Mouse (Mus musculus): ENCODE data around the gene Prtg. TPM values are rescaled to one million over a fixed set of nuclear protein-coding genes. Genes with fewer than 3 reads are reported as not detected.
A peak's percentile ranks its signal among the peaks of the same experiment; 100 is the strongest.

The Prtg gene
- total RNA-seq, 2 experiments from 2014 or later: 0.07 TPM; not detected in 1

GRCm38 (mm10) chr9:72902057-72902456 is 95.4 kb downstream of the Prtg start:
- DNase-seq (ENCODE audit: low spot score in 2 of 2): peak in 1 of 2 experiments; percentile 7

- DNase-seq (ENCODE audit: low spot score in 2 of 2): peak in 1 of 2 experiments; percentile 14
These were observed 95.9 kb downstream of the Prtg start for GRCm38 (mm10) chr9:72902611-72903010.

GRCm38 (mm10) chr9:72906693-72907103 is 100.0 kb downstream of the Prtg start:
- DNase-seq (ENCODE audit: low spot score in 2 of 2): no peak

DNA sequence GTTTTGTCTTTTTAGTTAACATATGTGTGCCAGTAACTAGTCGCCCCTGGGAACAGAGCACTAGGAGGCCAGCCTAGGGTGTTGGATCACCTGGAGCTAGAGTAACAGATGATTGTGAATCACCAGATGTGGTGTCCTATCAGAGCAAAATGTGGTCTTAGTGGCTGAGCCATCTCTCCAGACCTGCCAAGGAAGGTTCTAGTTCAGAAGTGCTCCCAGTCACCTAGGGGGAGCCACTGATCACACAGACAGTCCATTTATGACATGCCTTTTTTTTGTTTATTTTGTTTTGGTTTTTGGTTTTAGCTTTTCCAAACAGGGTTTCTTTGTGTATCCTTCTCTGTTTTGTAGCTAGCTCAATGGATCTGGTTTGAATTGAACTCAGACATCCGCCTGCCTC is 104.7 kb downstream of the Prtg start:
- DNase-seq (ENCODE audit: low spot score in 2 of 2): no peak

- DNase-seq (ENCODE audit: low spot score in 2 of 2): no peak
These were observed 106.9 kb downstream of the Prtg start for GRCm38 (mm10) chr9:72913551-72913950.

DNA sequence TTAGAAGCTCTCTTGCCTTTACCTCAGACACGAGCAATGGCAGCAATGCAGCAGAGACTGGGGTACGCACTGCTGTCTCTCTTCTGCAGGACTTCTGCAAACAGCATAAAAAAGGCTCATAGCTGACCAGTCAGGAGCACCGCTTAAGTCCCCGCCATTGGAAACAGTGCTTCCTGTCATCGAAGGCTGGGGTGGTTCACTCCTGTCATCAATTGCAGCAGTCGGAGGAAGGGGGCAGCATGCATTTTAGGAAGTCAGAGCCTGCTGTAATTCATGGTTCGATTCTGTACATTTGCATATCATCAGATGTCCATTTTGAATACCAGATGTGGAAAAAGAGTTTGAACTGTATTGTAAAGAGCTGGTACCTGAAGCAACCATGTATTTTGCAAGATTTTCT is 109.1 kb downstream of the Prtg start:
- DNase-seq (ENCODE audit: low spot score in 2 of 2): no peak

GRCm38 (mm10) chr9:72923068-72923467 is 116.4 kb downstream of the Prtg start:
- no peak for DNase-seq (ENCODE audit: low spot score in 2 of 2)

- DNase-seq (ENCODE audit: low spot score in 2 of 2): peak; percentile 44 to 49
These were observed 118.6 kb downstream of the Prtg start, which contains the start of gene Pygo1 for GRCm38 (mm10) chr9:72925021-72925934. Gene Pygo1, plus strand, starts transcription at chr9:72925645.

- DNase-seq (ENCODE audit: low spot score in 2 of 2): no peak
These were observed 119.2 kb downstream of the Prtg start for GRCm38 (mm10) chr9:72925935-72926258.

- no peak for DNase-seq (ENCODE audit: low spot score in 2 of 2)
These were observed 124.6 kb downstream of the Prtg start for GRCm38 (mm10) chr9:72931166-72931790.

- no peak for DNase-seq (ENCODE audit: low spot score in 2 of 2)
These were observed 128.6 kb downstream of the Prtg start for GRCm38 (mm10) chr9:72935309-72935708.

DNA sequence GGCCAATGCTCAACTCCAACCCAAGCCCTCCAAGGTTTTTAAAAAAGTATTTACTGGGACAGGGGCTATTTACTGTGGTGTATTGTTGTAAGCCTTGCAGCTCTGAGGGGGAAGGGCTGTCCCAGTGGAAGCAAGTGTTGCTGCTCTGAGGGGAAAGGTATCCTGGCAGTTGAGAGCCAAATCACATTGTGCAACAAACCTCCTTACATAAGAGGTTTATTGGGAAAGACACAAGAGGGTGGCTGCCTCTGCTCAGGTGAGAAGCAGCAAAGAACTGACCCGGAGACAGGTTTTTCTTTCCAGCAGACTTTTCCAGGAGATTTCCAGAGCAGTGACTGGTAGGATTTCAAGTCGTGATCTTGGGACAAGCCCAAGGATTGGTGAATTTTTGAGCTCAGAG is 129.6 kb downstream of the Prtg start:
- no peak for DNase-seq (ENCODE audit: low spot score in 2 of 2)

- DNase-seq (ENCODE audit: low spot score in 2 of 2): no peak
These were observed 136.8 kb downstream of the Prtg start for GRCm38 (mm10) chr9:72943424-72943823.

DNA sequence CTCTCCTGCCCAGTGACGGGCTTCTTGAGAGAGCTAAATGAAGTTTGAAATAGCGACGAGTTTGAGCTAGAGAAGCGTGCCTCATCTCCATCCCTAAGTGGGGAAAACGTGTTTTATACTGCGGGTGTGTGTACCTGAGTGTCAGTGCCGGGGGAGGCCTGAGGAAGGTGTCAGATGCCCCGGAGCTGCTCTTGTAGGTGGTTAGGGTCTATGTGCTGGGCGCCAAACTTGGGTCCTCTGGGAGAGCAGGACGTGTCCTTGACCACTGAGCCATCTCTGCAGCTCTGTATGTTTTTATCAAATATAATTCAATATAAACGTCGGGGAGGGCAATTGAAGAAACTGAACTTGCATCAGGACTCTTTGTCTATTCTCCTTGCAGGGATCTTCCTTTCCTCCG is 137.6 kb downstream of the Prtg start:
- no peak for DNase-seq (ENCODE audit: low spot score in 2 of 2)

- DNase-seq (ENCODE audit: low spot score in 2 of 2): no peak
These were observed 140.3 kb downstream of the Prtg start for GRCm38 (mm10) chr9:72947010-72947409.

GRCm38 (mm10) chr9:72949572-72949971 is 142.9 kb downstream of the Prtg start:
- no peak for DNase-seq (ENCODE audit: low spot score in 2 of 2)

GRCm38 (mm10) chr9:72954746-72955145 is 148.1 kb downstream of the Prtg start:
- DNase-seq (ENCODE audit: low spot score in 2 of 2): peak in 1 of 2 experiments; percentile 38

- DNase-seq (ENCODE audit: low spot score in 2 of 2): peak; percentile 26 to 38
These were observed 148.9 kb downstream of the Prtg start for GRCm38 (mm10) chr9:72955546-72955945.

GRCm38 (mm10) chr9:72958521-72959450 is 152.1 kb downstream of the Prtg start, which contains the start of the genes Dyx1c1 and Gm44503:
Gene Dyx1c1, plus strand, starts transcription at chr9:72958785.
Gene Gm44503, plus strand, starts transcription at chr9:72958852.
- peak; percentile 63 to 64 for DNase-seq (ENCODE audit: low spot score in 2 of 2)

GRCm38 (mm10) chr9:72961346-72961745 is 154.7 kb downstream of the Prtg start:
- DNase-seq (ENCODE audit: low spot score in 2 of 2): no peak

- DNase-seq (ENCODE audit: low spot score in 2 of 2): no peak
These were observed 155.3 kb downstream of the Prtg start for GRCm38 (mm10) chr9:72961959-72962358.

Data from adrenal gland, adult 18-20 months (tissue).